Mouse (Mus musculus) stomach, postnatal 0 days (tissue): ENCODE data around the gene Fam110a. TPM values are rescaled to one million over a fixed set of nuclear protein-coding genes. Genes with fewer than 3 reads are reported as not detected.
A peak's percentile ranks its signal among the peaks of the same experiment; 100 is the strongest.

Experiments used
- ATAC-seq: fragments of 200-750 bp; cut with Nextera tagmentation; 2 replicates; pipeline ENCODE4 v1.8.0; 2017; ENCODE audit not compliant: low FRiP score, low TSS enrichment
- DNase-seq: peaks from one replicate; pipeline ENCODE4 v3.0.0-alpha.2; 2016; ENCODE audit warnings: low spot score
- H3K27ac ChIP-seq: fragments of 300-500 bp; sonication (generic); replicated peaks from 2 replicates; pipeline ENCODE4 v1.5.1; 2014; ENCODE audit warnings: mild to moderate bottlenecking, control low read depth
- H3K27me3 ChIP-seq: fragments of 300-500 bp; sonication (generic); 2 replicates; pipeline ENCODE4 v1.6.1; 2014; ENCODE audit warnings: low read length; ENCODE audit not compliant: control insufficient read depth, insufficient read depth
- H3K36me3 ChIP-seq: fragments of 300-500 bp; sonication (generic); 2 replicates; pipeline ENCODE4 v1.6.1; 2014; ENCODE audit warnings: low read length, mixed read lengths; ENCODE audit not compliant: control insufficient read depth, insufficient read depth
- H3K4me1 ChIP-seq: fragments of 300-500 bp; sonication (generic); replicated peaks from 2 replicates; pipeline ENCODE4 v1.6.1; 2014; ENCODE audit warnings: antibody characterized with exemption; ENCODE audit not compliant: control insufficient read depth, insufficient read depth
- H3K4me2 ChIP-seq: fragments of 300-500 bp; sonication (generic); replicated peaks from 2 replicates; pipeline ENCODE4 v1.6.1; 2014; ENCODE audit warnings: low read depth, mild to moderate bottlenecking, control low read depth, moderate library complexity
- H3K4me3 ChIP-seq: fragments of 300-500 bp; sonication (generic); 2 replicates; pipeline ENCODE4 v1.5.1; 2014; ENCODE audit warnings: low read depth, low read length, control low read depth
- H3K9ac ChIP-seq: fragments of 300-500 bp; sonication (generic); 2 replicates; pipeline ENCODE4 v1.6.1; 2014; ENCODE audit warnings: mild to moderate bottlenecking, low read length, control low read depth, mixed read lengths
- H3K9me3 ChIP-seq: fragments of 300-500 bp; sonication (generic); 2 replicates; pipeline ENCODE4 v1.6.1; 2016; ENCODE audit warnings: low read length; ENCODE audit not compliant: control insufficient read depth
- CTCF ChIP-seq: IDR thresholded peaks from 2 replicates; pipeline ENCODE4 v1.5.1; 2016; ENCODE audit warnings: antibody characterized with exemption, low read depth, mild to moderate bottlenecking, moderate library complexity
- EP300 ChIP-seq: optimal IDR thresholded peaks from 2 replicates; pipeline ENCODE3; 2016; ENCODE audit warnings: antibody characterized with exemption
- WGBS: fragments of 180-500 bp; shearing (Covaris S2); extraction: QIAGEN DNeasy Blood & Tissue Kit; methylation state at CpG from one replicate; pipeline ENCODE4 v1.1.7; 2014; 5-methylcytosine and 5-hydroxymethylcytosine counted together
- polyA plus RNA-seq: library from polyadenylated mRNA; unstranded; fragments of >200 nt; fragmentation: Nextera tagmentation; extraction: Ambion mirVana; gene quantifications from 2 replicates; pipeline ENCODE4 v1.2.1, GENCODE M21; 2015

The Fam110a gene
- polyA plus RNA-seq, 1 experiment from 2014 or later: 29.9 TPM

DNA sequence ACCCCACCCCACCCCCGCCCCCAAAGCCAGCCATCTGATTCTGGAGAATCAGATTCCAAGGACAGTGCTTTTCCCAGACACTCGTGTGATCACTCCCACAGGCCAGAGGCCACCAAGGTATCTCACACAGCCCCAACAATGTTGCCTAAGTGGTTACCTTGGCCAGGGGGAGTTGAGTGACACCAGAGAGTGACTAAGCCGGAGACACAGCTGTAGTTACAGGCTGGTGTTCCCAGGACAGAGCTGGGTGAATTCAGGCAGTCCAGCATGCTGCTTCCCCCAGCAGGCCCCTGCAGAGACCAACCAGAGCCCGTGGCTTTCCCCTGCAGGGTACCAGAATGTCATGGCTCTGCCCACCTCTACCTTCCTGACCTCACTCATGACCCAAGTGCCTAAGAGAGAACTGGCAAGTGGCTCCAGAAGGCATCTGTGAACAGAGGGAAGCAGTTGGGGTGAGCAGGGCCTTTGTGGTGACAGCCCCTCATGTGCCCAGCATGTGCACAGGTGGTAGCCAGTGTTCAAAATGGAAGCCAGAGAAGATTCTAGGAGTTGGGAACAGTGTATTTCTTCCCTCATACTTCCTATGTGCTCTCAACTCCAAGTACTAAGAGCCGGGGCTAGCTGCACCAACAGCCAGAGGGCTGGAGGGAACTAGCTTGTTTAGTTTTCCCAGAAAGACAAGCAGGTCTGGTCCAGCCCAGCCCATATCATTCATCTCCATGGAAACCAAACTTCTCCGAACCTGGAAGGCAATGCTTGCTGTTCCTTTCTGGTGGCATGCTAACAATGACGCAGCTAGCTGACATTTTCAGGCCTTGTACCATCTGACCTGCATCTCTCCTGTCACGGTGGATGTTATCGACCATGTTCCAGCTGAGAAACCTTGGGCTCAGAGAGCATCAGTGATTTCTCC lies 18.5 kb downstream of the Fam110a start:
- WGBS: 44% methylated on average over 9 of the region's 9 CpGs
- DNase-seq (peak; percentile 29), ATAC-seq (no peak)
- Histone ChIP-seq H3K4me3 (no peak overlapping the region), H3K4me1 (peaks cover 2% of the 10 kb centered on the region; the same call in 1 of the 2 replicates), H3K27ac (peak overlapping the region; percentile 71), H3K27me3 (no peaks in the 10 kb centered on the region), H3K9ac (no peak overlapping the region), H3K36me3 (no peaks in the 10 kb centered on the region), H3K4me2 (no peak overlapping the region), H3K9me3 (no peaks in the 10 kb centered on the region)
- TF ChIP-seq CTCF (no peak), EP300 (no peak)

DNA sequence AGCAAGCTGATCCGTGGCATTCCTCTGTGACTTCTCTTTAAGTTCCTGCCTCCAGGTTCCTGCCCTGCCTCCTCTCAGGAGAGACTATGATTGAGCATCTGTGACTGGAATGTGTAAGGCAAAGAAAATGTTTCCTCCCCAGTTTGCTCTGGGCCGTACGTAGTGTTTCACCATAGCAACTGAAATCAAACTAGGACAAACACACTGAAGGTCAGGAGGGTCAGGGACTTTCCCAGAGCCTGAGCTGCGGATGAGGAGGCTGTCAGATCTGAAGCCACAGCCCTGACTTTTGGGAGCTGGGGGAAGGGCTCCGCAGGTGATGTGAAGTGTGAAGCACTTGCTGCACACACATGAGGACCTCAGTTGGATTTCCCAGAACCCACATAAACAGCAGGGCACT lies 20.7 kb downstream of the Fam110a start:
- DNase-seq: peak; percentile 55

DNA sequence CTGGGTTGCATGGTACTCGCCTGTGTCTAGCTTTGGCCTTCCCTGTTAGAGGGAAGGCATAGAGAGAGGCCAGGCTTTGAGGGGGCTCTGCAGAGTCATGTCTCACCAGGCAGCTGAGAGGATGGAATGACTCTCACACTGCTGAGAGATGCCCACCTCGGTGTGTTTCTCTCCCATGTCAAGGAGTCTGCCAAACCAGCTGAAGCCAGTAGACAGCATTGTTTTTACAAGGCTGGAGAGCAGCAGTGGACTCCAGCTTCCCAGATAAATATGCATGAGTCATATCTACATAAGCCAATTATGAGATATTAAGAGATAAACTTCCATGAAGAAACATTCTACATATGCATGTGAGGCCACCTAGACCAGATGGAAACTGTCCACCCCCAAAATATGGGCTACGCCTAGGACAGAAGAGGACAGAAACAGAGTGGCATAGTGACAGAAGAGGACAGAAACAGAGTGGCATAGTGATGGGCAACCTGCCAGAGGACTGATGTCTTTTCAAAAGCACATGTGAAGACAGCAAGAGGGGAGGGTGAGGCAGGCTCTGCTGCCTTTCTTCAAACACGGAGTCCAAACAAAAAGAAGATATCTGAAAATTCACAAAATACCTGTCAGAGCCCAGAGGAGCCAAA lies 23.4 kb downstream of the Fam110a start:
- no peak overlapping the region for H3K4me2 ChIP-seq
- H3K36me3 ChIP-seq: no peaks in the 10 kb centered on the region
- WGBS: 59% methylated on average over 4 of the region's 4 CpGs
- no peak for ATAC-seq
- DNase-seq: no peak
- no peaks in the 10 kb centered on the region for H3K27me3 ChIP-seq
- no peak overlapping the region for H3K9ac ChIP-seq
- no peaks in the 10 kb centered on the region for H3K4me1 ChIP-seq
- TF ChIP-seq EP300 (no peak), CTCF (no peak)
- H3K4me3 ChIP-seq: no peak overlapping the region
- H3K27ac ChIP-seq: no peak overlapping the region
- no peaks in the 10 kb centered on the region for H3K9me3 ChIP-seq

More for the DNA sequence above, 20.7 kb downstream of the Fam110a start:
- no peak overlapping the region for H3K9ac ChIP-seq
- H3K4me2 ChIP-seq: no peak overlapping the region
- no peaks in the 10 kb centered on the region for H3K27me3 ChIP-seq
- WGBS: 27% methylated on average over 5 of the region's 5 CpGs
- H3K9me3 ChIP-seq: no peaks in the 10 kb centered on the region
- peak; percentile 65 for ATAC-seq
- no peaks in the 10 kb centered on the region for H3K36me3 ChIP-seq
- peak overlapping the region; percentile 45; the same call in 1 of the 2 replicates for H3K27ac ChIP-seq
- H3K4me1 ChIP-seq: peaks cover 2% of the 10 kb centered on the region; the same call in 1 of the 2 replicates
- TF ChIP-seq CTCF: no peak
- no peak for TF ChIP-seq EP300
- no peak overlapping the region for H3K4me3 ChIP-seq

DNA sequence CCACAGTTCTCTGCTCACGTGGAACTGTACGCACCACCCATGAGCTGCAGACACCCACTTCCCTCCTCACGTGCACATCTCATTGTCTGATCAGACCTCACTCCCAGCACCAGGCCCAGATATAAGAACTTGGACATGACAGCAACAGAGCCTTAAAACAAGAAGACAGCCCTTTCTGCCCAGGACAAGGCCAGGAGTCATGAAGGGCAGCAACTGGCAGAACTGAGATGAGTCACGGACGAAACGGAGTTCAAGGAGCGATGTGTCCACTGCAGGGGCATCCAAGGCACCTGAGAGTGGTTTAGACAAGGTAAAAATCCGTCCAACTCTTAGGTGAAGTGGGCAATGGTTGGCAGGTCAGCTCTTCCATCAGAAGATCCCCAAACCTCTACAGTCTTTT lies 26.4 kb downstream of the Fam110a start:
- 89% methylated on average over 8 of the region's 8 CpGs for WGBS
- Histone ChIP-seq H3K4me3 (no peak overlapping the region), H3K36me3 (no peaks in the 10 kb centered on the region), H3K27me3 (no peaks in the 10 kb centered on the region), H3K4me2 (no peak overlapping the region), H3K4me1 (no peaks in the 10 kb centered on the region), H3K27ac (no peak overlapping the region), H3K9me3 (no peaks in the 10 kb centered on the region), H3K9ac (no peak overlapping the region)
- ATAC-seq: no peak
- no peak for DNase-seq
- no peak for TF ChIP-seq EP300
- no peak for TF ChIP-seq CTCF

DNA sequence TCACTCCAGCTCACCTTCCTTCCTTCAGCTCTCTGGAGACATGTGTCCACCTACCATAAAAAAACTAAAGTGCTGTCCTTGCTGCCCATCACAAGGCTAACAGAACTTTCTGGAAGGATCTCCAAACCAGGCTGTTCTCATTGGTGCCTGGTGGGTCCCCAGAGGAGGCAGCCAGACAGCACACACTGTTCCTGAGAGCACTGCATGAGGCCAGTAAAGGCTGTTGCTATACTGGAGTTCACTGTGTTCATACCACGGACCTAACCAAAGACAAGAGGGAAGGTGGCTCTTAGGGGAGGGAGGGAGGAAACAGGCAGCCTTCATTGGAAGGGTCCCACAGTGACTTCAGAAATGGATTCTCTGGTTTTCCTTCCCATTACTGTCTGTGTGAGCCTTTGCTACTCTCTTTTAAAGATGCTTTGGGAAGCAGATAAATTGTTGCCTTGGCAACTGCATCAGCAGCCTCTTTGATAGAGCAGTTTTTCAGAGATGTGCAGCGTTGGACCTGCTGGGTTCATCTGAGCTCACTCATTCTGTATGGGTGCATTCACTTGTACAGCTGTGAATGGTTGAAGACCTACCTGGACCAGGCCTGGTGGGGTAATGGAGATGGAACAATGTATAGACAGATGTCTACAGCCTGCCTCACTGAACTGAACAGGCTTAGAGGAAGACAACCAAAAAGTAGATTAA lies 30.8 kb downstream of the Fam110a start:
- Histone ChIP-seq H3K9ac (no peak overlapping the region), H3K27ac (no peak overlapping the region), H3K27me3 (no peaks in the 10 kb centered on the region), H3K4me1 (no peaks in the 10 kb centered on the region), H3K9me3 (no peaks in the 10 kb centered on the region), H3K4me2 (no peak overlapping the region), H3K4me3 (no peak overlapping the region), H3K36me3 (no peaks in the 10 kb centered on the region)
- no peak for ATAC-seq
- DNase-seq: no peak
- WGBS: 80% methylated on average over 2 of the region's 2 CpGs
- TF ChIP-seq CTCF (no peak), EP300 (no peak)
